Mouse (Mus musculus): ENCODE measurements around the gene Adamts9.
A peak's percentile ranks its signal among the peaks of the same experiment; 100 is the strongest.

Adamts9 gene

GRCm38 (mm10) chr6:92924536-92924935 is 18.8 kb downstream of the Adamts9 start:
- peak; percentile 20 for DNase-seq (ENCODE audit: low spot score)

DNA sequence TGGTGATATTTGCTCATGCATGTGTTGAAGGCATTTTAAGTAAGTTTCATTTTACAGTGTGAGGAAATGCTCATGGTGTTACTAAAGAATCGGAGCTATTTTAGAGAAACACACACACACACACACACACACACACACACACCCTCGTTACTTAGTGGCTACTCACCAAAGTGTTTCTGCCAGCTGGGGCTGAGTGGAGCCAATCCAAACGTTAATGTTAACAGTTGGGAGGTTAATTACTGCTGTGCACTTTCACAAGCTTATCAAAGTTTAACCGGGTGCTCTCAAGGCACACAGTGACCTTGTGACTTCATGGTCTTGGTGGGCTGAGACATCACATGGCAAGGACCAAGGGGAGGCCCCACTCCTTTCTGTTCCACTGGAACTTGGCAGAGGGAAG is 21.4 kb downstream of the Adamts9 start:
- peak; percentile 51 for DNase-seq (ENCODE audit: low spot score)

GRCm38 (mm10) chr6:92920938-92921689 is 22.2 kb downstream of the Adamts9 start:
- peak; percentile 11 for DNase-seq (ENCODE audit: low spot score)

DNA sequence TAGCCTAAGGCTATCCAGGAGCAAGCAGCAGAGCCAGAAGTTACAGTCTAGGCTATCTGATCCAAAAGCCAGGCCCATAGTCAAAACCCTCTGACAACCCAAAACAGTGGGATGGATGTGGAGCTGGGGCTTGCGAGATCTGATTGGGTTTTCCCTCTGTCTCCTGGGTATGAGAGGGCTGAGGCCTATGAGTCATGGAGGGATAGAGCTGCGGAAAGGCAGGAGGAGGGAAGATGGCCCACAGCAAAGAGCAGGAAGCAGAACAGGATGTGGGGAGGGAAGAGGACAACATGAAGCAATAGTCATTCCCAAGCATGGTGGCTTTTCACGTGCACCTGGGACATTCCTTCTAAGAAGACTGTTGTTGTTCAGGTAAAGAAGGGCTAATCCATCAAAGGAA is 32.7 kb downstream of the Adamts9 start:
- no peak for DNase-seq (ENCODE audit: low spot score)

GRCm38 (mm10) chr6:92909361-92909760 is 33.9 kb downstream of the Adamts9 start:
- no peak for DNase-seq (ENCODE audit: low spot score)

DNA sequence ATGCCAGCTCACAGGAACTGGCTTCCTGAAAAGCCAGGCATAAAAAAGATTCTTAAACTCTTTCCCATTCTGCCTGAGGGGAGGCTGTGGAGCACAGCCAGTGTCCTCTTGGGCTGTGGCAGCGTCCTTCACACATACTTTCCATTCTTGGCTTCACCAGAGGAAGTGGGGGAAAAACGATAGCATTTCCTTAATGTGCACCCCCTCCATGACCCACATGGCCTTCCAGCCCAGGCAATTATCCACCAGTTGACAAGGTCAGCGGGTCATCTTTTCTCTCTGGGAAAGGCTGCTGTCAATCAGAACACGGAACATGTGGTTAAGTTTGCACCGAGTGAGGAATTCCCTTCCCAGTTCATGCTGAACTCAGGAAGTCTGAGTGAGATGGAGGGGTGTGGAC is 37.4 kb downstream of the Adamts9 start:
- no peak for DNase-seq (ENCODE audit: low spot score)

- no peak for DNase-seq (ENCODE audit: low spot score)
Observed at GRCm38 (mm10) chr6:92904491-92904890, 38.8 kb downstream of the Adamts9 start.

DNA sequence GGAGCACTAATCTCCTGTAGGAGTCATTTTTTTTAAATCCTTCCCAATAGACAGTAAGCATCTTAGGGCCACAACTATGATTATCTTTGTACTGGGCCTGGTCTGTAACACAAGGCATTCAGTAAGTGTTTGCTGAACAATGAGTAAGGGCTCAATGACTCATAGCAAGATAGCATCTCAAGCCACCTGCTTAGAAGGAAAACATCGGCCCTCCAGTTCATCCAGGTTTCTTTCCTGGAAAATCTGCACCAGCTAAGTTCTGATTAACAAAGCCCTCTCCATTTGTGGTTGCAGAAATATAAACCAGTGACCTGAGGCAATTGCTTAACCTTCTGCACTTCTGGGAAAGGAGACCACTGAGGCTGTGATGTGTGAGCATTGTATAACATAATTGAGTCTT is 39.3 kb downstream of the Adamts9 start:
- no peak for DNase-seq (ENCODE audit: low spot score)

DNA sequence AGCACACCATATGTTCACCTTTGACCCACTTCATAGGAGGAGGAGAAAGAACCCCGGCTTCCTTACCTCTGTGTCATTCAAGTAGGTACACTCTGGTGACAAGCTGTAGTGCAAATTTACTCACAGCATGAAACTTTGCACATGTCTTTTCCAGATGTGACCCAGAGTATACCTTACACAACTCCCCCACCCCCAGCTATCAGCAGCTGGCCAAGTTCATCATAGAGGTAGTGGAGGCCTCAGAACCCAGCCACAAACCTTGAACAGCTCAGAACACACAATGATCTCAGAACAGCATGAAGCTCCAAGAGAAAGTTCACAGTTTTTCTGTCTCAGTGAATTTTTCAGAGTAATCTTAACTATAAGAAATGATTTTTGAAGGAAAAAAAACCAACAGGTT is 51.8 kb downstream of the Adamts9 start:
- DNase-seq (ENCODE audit: low spot score) = no peak

GRCm38 (mm10) chr6:92883131-92883900 is 60.0 kb downstream of the Adamts9 start:
- DNase-seq (ENCODE audit: low spot score) = peak; percentile 9

- no peak for DNase-seq (ENCODE audit: low spot score)
Observed at GRCm38 (mm10) chr6:92882446-92882845, 60.8 kb downstream of the Adamts9 start.

DNA sequence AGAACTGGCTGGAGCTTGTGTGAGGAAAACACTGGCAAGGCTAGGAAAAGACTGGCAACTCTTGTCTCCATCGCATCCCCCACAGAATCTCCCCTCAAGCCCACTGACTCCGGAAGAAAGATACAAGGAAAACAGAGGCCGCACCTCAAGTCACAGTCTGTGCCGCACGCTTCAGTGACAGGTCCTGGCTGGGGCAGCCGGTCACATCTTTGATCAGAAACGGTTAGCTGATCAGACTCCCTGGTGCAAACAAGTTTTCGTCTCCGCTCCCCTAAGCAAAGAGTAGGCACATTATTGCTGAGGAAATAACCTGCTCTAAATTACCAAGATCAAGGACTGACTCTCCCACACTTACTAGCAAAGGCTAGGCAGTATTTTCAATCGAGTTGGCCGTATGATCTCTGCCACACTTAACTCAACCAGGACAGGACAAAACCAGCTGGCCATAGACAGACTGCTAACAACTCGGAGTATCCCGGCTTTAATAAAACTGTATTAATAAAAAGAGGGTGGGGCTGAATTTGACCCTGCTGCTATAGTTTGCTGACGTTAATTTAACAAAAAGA is 63.5 kb downstream of the Adamts9 start:
- no peak for DNase-seq (ENCODE audit: low spot score)

DNA sequence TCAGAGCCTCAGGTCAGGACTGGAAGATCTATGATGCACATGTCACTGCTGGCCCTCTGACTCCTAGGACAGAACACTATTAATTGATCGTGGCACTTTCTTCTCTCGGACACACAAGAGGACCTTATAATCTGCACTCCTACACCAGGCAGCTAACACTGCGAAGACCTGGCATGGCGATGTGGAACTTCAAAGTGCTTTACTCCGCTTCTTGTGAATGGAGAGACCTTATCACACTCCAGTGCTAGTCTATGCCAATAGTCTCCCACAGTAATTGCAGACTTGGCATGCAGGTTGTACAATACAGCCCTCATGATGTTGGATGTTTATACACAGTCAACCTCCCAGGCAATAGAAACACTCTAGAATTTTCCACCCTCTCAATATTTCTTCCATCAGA is 64.5 kb downstream of the Adamts9 start:
- no peak for DNase-seq (ENCODE audit: low spot score)

GRCm38 (mm10) chr6:92877236-92877635 is 66.1 kb downstream of the Adamts9 start:
- no peak for DNase-seq (ENCODE audit: low spot score)

DNA sequence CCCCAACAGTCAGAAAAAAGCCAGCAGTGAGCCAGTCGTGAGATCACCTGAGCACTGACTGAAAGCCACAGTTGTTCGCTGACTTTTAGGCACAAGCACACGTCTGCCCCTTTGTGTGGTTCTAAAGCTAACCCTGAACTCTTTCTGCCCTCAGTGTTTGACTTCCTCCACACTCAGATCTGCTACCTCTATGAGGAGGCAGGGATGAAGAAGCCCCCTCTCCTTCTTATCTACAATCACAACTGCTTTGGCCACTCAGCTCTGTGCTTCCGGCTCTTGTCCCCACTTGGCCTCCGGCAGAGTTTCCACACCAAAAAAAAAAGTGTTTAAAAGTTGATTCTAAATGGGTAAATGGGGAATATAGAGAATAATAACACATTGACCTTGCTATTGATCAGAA is 67.2 kb downstream of the Adamts9 start:
- DNase-seq (ENCODE audit: low spot score) = no peak

DNA sequence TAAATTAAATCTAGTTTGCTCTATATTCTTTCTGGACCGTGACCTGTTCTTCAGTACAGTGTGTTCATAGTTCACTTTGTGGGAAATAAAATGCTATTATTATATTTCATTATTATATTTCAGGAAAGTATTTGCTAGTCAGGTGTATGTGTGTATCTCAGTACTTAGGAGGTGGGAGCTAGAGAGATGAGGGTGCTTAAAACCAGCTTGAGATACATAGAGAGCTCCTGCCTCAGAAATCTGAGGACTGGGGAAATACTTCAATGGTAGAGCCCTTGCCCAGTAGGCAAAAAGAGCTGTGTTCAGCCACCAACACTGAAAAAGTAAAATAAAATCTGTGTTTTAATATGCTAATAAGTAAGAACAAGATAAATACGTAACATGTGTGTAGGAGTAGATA is 68.0 kb downstream of the Adamts9 start:
- DNase-seq (ENCODE audit: low spot score) = no peak

GRCm38 (mm10) chr6:92874854-92875253 is 68.4 kb downstream of the Adamts9 start:
- no peak for DNase-seq (ENCODE audit: low spot score)

DNA sequence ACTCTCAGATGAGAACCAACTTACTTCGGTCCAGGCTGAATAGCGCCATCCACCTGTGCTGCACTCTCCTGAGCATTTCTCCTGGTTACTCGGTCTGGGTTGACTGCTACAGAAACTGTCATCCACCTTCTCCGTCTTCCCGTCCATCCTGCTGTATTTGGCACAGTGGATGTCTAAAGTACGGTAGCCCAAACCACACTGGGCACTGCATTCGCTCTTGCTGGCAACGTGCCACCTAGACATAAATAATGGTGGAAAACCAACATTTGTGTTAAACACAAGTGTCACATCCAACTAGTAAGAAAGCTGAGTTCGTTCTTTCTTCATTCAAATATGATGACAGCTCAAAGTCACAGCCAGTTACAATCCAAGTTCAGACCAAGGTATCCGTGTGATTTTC is 70.5 kb downstream of the Adamts9 start:
- DNase-seq (ENCODE audit: low spot score) = no peak

DNA sequence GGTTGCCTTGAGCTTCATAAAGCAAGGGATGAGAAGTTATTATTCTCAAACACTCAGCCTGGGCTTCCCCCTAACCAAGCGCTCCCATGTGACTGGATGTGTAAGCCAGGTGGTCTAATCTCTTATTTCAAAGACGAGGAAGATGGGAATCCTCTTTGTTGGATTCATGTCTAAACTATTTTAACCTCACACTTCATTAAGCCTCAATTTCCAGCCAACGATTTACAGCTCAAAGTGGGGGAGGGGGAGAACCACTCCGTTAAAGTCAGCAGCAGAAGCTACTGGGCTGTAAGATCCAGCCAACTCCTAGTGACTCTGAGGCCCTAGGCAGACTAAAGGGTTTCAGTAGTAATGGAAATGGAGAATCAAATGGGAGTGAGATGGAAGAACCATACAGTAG is 71.5 kb downstream of the Adamts9 start:
- no peak for DNase-seq (ENCODE audit: low spot score)

DNA sequence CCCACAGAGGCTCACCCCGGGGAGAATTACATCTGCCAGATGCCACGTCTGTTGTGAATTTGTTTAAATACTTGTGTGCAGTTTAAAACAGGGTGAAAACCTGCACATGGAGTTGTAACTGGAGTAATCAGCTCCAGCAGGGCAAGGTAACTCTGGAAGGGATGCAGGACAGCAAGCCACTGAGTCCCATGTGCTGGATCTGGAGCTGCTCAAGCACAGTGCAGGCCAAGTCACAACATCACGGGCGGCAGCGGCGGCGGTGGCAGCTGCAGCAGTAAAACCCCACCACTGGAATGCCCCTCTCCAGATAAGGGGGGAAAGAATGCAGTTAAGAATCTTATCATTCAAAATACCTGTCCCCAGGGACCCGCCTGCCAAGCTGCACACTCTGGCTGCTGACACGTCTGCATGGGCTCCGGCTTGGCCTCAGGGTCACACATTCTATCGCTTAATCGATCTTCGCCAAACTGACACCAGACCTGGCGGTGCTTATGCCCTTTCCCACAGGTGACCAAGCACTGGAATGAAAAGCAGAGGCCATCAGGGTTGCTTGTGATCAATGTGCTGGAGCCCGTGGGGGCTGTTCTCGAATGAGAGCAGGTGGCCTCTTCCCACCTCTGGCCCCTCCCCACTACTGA is 73.6 kb downstream of the Adamts9 start:
- DNase-seq (ENCODE audit: low spot score) = no peak

GRCm38 (mm10) chr6:92869089-92869581 is 74.2 kb downstream of the Adamts9 start, which contains the start of gene Gm15737:
Gene Gm15737, plus strand, starts transcription at chr6:92869357.
- peak; percentile 52 for DNase-seq (ENCODE audit: low spot score)

DNA sequence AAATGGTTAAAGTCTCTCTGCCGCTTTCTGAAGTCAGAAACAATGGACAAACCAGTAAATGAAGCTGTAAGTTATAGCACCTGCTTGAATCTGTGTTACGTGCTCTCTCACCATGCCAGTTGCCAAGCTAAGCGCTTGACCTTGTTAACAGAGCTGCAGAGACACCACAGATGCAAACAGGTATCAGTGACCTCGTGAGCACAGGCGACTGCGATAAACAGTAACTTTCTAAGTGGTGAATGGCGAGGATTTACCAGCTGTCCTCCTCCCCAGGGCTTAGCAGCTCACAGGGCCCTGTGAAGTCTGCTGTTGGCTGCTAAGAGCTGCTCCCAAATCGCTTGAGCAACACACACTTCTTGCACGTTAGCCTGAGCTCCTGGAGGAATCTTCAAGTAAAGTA is 80.7 kb downstream of the Adamts9 start:
- no peak for DNase-seq (ENCODE audit: low spot score)

All from testis, postnatal 14 days (tissue).